Mouse (Mus musculus) adrenal gland (tissue): ENCODE results near the gene Galnt18.

Experiments
- intact Hi-C: fragments of 180-260 bp; cut with DNase I; formaldehyde crosslinking; loops from one replicate; pipeline ENCODE4 v1.15.1; 2025
- microRNA-seq, 2 experiments: library from miRNA; unstranded; fragments of <30 nt; microRNA quantifications; one replicate each; pipeline ENCODE4; 2019

Galnt18 gene

GRCm38 (mm10) chr7:111486811-111487333, 292.9 kb downstream of the Galnt18 start:
- intact Hi-C loops = no loop called here

- intact Hi-C loops = no loop called here
These were observed 295.9 kb downstream of the Galnt18 start for GRCm38 (mm10) chr7:111483896-111484295.

- intact Hi-C loops = no loop called here
These were observed 296.5 kb downstream of the Galnt18 start for GRCm38 (mm10) chr7:111483321-111483720.

- intact Hi-C loops = no loop called here
These were observed 312.1 kb downstream of the Galnt18 start for GRCm38 (mm10) chr7:111467715-111468114.

- intact Hi-C loops = no loop called here
These were observed 313.1 kb downstream of the Galnt18 start for GRCm38 (mm10) chr7:111466720-111467119.

GRCm38 (mm10) chr7:111466121-111466520, 313.7 kb downstream of the Galnt18 start:
- intact Hi-C loops = no loop called here

- intact Hi-C loops = no loop called here
These were observed 320.1 kb downstream of the Galnt18 start for GRCm38 (mm10) chr7:111459716-111460115.

- intact Hi-C loops = no loop called here
These were observed 323.8 kb downstream of the Galnt18 start for GRCm38 (mm10) chr7:111456007-111456406.

GRCm38 (mm10) chr7:111455541-111455940, 324.2 kb downstream of the Galnt18 start:
- intact Hi-C loops = no loop called here

GRCm38 (mm10) chr7:111452000-111452399, 327.8 kb downstream of the Galnt18 start:
- intact Hi-C loops = no loop called here

GRCm38 (mm10) chr7:111450286-111451095, 329.3 kb downstream of the Galnt18 start:
- intact Hi-C loops = no loop called here

- intact Hi-C loops = no loop called here
These were observed 346.6 kb downstream of the Galnt18 start for GRCm38 (mm10) chr7:111433173-111433572.

- intact Hi-C loops = no loop called here
These were observed 352.4 kb downstream of the Galnt18 start for GRCm38 (mm10) chr7:111427392-111427791.

Small RNA genes within 50 kb of the gene (microRNA-seq; reads per million reads assigned to microRNA genes)
- gene Gm25787 = 0 reads per million in 2 experiments
